Mouse (Mus musculus): ENCODE measurements around the gene Ebf1. TPM values are rescaled to one million over a fixed set of nuclear protein-coding genes. Genes with fewer than 3 reads are reported as not detected.

Ebf1 gene
- total RNA-seq, 1 experiment from 2014 or later = 35.5 TPM

- DNase-seq = no peak
These were observed 282.4 kb downstream of the Ebf1 start for GRCm38 (mm10) chr11:44899554-44899953.

- DNase-seq = no peak
These were observed 282.8 kb downstream of the Ebf1 start for GRCm38 (mm10) chr11:44899965-44900364.

GRCm38 (mm10) chr11:44900496-44900895 is 283.4 kb downstream of the Ebf1 start:
- no peak for DNase-seq

- DNase-seq = no peak
These were observed 284.6 kb downstream of the Ebf1 start for GRCm38 (mm10) chr11:44901715-44902114.

GRCm38 (mm10) chr11:44902165-44902564 is 285.0 kb downstream of the Ebf1 start:
- DNase-seq = peak; percentile 9

- DNase-seq = no peak
These were observed 287.0 kb downstream of the Ebf1 start for GRCm38 (mm10) chr11:44904121-44904520.

- no peak for DNase-seq
These were observed 289.3 kb downstream of the Ebf1 start for GRCm38 (mm10) chr11:44906456-44906855.

- DNase-seq = no peak
These were observed 294.6 kb downstream of the Ebf1 start for GRCm38 (mm10) chr11:44911765-44912164.

- no peak for DNase-seq
These were observed 296.7 kb downstream of the Ebf1 start for GRCm38 (mm10) chr11:44913806-44914205.

GRCm38 (mm10) chr11:44917059-44917458 is 299.9 kb downstream of the Ebf1 start:
- DNase-seq = no peak

GRCm38 (mm10) chr11:44923138-44923537 is 306.0 kb downstream of the Ebf1 start:
- no peak for DNase-seq

- DNase-seq = no peak
These were observed 306.9 kb downstream of the Ebf1 start for GRCm38 (mm10) chr11:44923868-44924508.

- DNase-seq = peak; percentile 53
These were observed 307.8 kb downstream of the Ebf1 start for GRCm38 (mm10) chr11:44924896-44925295.

- DNase-seq = peak; percentile 11
These were observed 308.8 kb downstream of the Ebf1 start for GRCm38 (mm10) chr11:44925806-44926525.

GRCm38 (mm10) chr11:44928403-44928802 is 311.3 kb downstream of the Ebf1 start:
- no peak for DNase-seq

GRCm38 (mm10) chr11:44932942-44933483 is 315.9 kb downstream of the Ebf1 start:
- DNase-seq = no peak

- no peak for DNase-seq
These were observed 326.7 kb downstream of the Ebf1 start for GRCm38 (mm10) chr11:44943781-44944180.

GRCm38 (mm10) chr11:44944401-44944800 is 327.3 kb downstream of the Ebf1 start:
- no peak for DNase-seq

- peak; percentile 9 for DNase-seq
These were observed 329.5 kb downstream of the Ebf1 start for GRCm38 (mm10) chr11:44946618-44947017.

- DNase-seq = no peak
These were observed 331.4 kb downstream of the Ebf1 start for GRCm38 (mm10) chr11:44948541-44948940.

GRCm38 (mm10) chr11:44949140-44949539 is 332.0 kb downstream of the Ebf1 start:
- DNase-seq = no peak

- DNase-seq = no peak
These were observed 333.2 kb downstream of the Ebf1 start for GRCm38 (mm10) chr11:44950319-44950718.

- no peak for DNase-seq
These were observed 334.4 kb downstream of the Ebf1 start for GRCm38 (mm10) chr11:44951506-44951905.

GRCm38 (mm10) chr11:44953337-44953736 is 336.2 kb downstream of the Ebf1 start:
- no peak for DNase-seq

Measured in adrenal gland, postnatal 14 days (tissue).